Mouse (Mus musculus): ENCODE data around the gene Iqgap2. TPM values are rescaled to one million over a fixed set of nuclear protein-coding genes. Genes with fewer than 3 reads are reported as not detected.

The Iqgap2 gene
- polyA plus RNA-seq, 1 experiment from 2014 or later: 9.7 TPM

GRCm38 (mm10) chr13:95746509-95746908 lies 145.2 kb downstream of the Iqgap2 start:
- 13% methylated on average over 6 of the region's 6 CpGs for WGBS
- Histone ChIP-seq H3K27ac (no peak overlapping the region), H3K4me3 (no peak overlapping the region), H3K4me1 (peaks cover 9% of the 10 kb centered on the region; the same call in 1 of the 2 replicates), H3K9me3 (replicated peaks) (no peaks in the 10 kb centered on the region), H3K27me3 (ENCODE audit: low read depth, poor library complexity, severe bottlenecking) (no peaks in the 10 kb centered on the region), H3K36me3 (no peaks in the 10 kb centered on the region)
- DNase-seq (ENCODE audit: low spot score): peak; percentile 80

- no peak for DNase-seq (ENCODE audit: low spot score)
- H3K4me3 ChIP-seq: no peak overlapping the region
Observed at GRCm38 (mm10) chr13:95745451-95745850, 146.3 kb downstream of the Iqgap2 start.

DNA sequence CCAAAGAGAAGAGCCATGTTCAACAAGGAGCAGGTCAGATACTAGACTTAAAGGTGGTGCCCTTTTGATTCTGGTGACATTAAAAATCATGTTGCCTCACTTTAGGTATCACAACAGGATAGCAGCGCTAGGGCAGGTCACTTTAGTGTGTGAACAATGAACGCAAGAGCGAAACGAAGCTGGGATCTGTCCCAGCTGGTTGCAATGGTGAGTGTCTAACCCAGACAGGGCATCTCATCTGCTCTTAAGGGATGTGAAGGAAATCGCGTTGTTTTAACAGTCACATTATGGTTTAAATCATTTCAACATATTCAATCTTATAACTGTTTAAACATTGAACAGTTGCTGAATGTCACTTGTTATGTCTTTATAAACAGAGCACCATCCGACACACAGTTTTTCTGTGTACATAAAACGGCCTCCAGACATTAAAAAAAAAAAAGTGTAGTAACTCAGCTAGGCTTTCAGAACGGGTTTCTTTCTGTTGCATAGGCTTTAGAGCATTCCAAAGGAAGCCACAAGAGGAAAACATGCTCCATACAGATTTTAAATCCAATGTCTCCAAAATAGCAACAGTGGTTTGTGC lies 148.7 kb downstream of the Iqgap2 start:
- H3K4me3 ChIP-seq: no peak overlapping the region
- H3K4me1 ChIP-seq: peaks cover 19% of the 10 kb centered on the region
- H3K36me3 ChIP-seq: no peaks in the 10 kb centered on the region
- 87% methylated on average over 9 of the region's 9 CpGs for WGBS
- H3K27ac ChIP-seq: no peak overlapping the region
- no peaks in the 10 kb centered on the region for H3K27me3 ChIP-seq (ENCODE audit: low read depth, poor library complexity, severe bottlenecking)
- no peak for DNase-seq (ENCODE audit: low spot score)
- no peaks in the 10 kb centered on the region for H3K9me3 ChIP-seq (replicated peaks)

More at GRCm38 (mm10) chr13:95745451-95745850, 146.3 kb downstream of the Iqgap2 start:
- Histone ChIP-seq H3K27ac (no peak overlapping the region), H3K4me1 (peaks cover 13% of the 10 kb centered on the region), H3K27me3 (ENCODE audit: low read depth, poor library complexity, severe bottlenecking) (no peaks in the 10 kb centered on the region), H3K36me3 (no peaks in the 10 kb centered on the region), H3K9me3 (replicated peaks) (no peaks in the 10 kb centered on the region)
- WGBS: 92% methylated on average over 4 of the region's 4 CpGs

DNA sequence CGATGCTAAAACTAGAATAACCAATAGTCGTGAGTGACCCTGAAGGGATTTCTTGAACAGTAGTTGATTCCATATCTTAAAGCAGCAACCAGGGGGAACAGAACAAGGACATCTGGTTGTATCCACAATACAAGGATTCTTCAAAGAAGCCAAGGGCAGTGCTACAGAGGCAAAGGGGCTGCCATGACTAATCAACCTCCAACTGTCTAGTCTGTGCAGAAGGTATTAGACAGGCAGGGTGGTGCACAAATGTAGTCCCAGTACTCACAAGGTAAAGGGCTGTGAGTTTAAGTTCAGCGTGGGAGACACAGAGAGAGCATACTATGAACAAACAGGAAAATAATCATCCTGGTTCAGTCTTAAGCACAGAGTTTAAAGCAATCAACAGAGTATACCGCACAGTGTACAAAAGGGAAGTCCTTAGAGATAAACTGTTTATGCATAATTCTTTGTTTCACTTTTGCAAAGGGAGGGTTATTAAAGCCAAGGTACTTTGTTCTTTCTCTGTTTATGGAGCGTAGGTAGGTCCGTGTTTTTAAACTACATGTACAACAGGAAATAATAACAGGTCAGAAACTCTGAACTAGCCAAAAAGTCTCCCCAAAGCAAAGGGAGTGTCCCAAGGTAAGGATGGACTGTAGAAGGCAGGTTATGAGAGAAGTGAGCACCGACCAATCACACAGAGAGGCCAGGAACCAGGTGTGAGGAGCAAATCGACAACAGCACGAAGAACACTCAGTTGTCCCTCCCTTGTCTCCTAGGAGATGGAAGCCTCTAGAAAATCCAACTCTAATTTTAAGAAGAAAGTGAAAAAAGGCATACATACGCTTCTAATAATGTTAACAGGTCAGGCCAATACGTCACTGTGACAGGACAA lies 149.7 kb downstream of the Iqgap2 start:
- Histone ChIP-seq H3K9me3 (replicated peaks) (no peaks in the 10 kb centered on the region), H3K4me3 (no peak overlapping the region), H3K27me3 (ENCODE audit: low read depth, poor library complexity, severe bottlenecking) (no peaks in the 10 kb centered on the region), H3K27ac (no peak overlapping the region), H3K36me3 (no peaks in the 10 kb centered on the region), H3K4me1 (peaks cover 19% of the 10 kb centered on the region)
- no peak for DNase-seq (ENCODE audit: low spot score)
- WGBS: 90% methylated on average over 11 of the region's 11 CpGs

- DNase-seq (ENCODE audit: low spot score): no peak
- no peak overlapping the region for H3K4me3 ChIP-seq
- H3K27ac ChIP-seq: no peak overlapping the region
- H3K27me3 ChIP-seq (ENCODE audit: low read depth, poor library complexity, severe bottlenecking): no peaks in the 10 kb centered on the region
- WGBS: 84% methylated on average over 5 of the region's 5 CpGs
- H3K4me1 ChIP-seq: peaks cover 19% of the 10 kb centered on the region
- H3K36me3 ChIP-seq: no peaks in the 10 kb centered on the region
- no peaks in the 10 kb centered on the region for H3K9me3 ChIP-seq (replicated peaks)
Observed at GRCm38 (mm10) chr13:95739651-95740050, 152.1 kb downstream of the Iqgap2 start.

DNA sequence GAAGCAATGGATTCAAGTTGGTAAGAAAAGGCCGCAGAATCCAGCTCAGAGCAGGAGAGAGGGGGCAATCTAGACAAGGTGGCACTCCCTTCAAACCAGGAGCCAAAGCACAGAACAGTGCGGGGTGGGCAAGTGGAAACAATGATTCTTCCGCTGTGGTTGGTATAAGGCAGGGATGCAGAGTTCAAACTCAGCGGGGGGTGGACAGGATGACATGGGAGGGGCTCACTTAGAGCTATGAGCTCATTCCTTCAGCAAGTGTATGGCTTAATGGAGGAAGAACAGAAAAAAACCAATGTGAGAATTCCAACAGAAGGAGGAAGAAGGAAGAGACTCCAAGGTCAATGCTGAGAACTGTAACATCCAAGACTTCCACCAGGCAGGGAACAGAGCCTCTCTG lies 161.2 kb downstream of the Iqgap2 start:
- 92% methylated on average over 4 of the region's 4 CpGs for WGBS
- no peak overlapping the region for H3K4me3 ChIP-seq
- no peaks in the 10 kb centered on the region for H3K9me3 ChIP-seq (replicated peaks)
- H3K4me1 ChIP-seq: no peaks in the 10 kb centered on the region
- H3K27ac ChIP-seq: no peak overlapping the region
- H3K36me3 ChIP-seq: peaks cover 13% of the 10 kb centered on the region; the same call in 1 of the 2 replicates
- no peak for DNase-seq (ENCODE audit: low spot score)
- no peaks in the 10 kb centered on the region for H3K27me3 ChIP-seq (ENCODE audit: low read depth, poor library complexity, severe bottlenecking)

GRCm38 (mm10) chr13:95719320-95720232 lies 172.1 kb downstream of the Iqgap2 start:
- 61% methylated on average over 14 of the region's 14 CpGs for WGBS

DNA sequence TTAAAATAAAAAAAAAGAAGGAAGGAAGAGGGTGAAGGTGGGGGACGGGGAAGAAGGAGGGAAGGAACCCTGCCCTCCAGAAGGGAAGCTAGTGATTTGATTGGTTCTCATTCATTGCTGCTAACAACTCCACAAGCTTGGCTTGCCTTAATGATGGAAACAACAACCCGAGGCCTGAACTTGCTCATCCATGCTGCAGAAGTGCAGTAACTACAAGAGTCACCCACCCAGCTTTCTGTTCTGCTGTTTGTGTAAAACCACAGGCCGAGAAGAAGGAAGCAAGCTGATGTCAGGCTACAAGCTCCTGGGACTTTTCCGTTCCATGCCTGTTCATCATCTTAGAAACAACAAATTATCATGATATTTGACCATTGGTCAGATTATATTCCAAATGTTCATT lies 176.4 kb downstream of the Iqgap2 start:
- WGBS: 84% methylated on average over 4 of the region's 4 CpGs
- no peaks in the 10 kb centered on the region for H3K9me3 ChIP-seq (replicated peaks)
- no peaks in the 10 kb centered on the region for H3K36me3 ChIP-seq
- H3K27me3 ChIP-seq (ENCODE audit: low read depth, poor library complexity, severe bottlenecking): no peaks in the 10 kb centered on the region
- H3K4me1 ChIP-seq: peaks cover 4% of the 10 kb centered on the region; the same call in 1 of the 2 replicates
- no peak overlapping the region for H3K27ac ChIP-seq
- H3K4me3 ChIP-seq: no peak overlapping the region
- no peak for DNase-seq (ENCODE audit: low spot score)

More at GRCm38 (mm10) chr13:95719320-95720232, 172.1 kb downstream of the Iqgap2 start:
- no peaks in the 10 kb centered on the region for H3K27me3 ChIP-seq (ENCODE audit: low read depth, poor library complexity, severe bottlenecking)
- peak; percentile 77 for DNase-seq (ENCODE audit: low spot score)
- H3K27ac ChIP-seq: no peak overlapping the region
- H3K9me3 ChIP-seq (replicated peaks): no peaks in the 10 kb centered on the region
- no peaks in the 10 kb centered on the region; the same call in 1 of the 2 replicates for H3K36me3 ChIP-seq
- peaks cover 4% of the 10 kb centered on the region; the same call in 1 of the 2 replicates for H3K4me1 ChIP-seq
- peak overlapping the region; percentile 15; the same call in 1 of the 2 replicates for H3K4me3 ChIP-seq

GRCm38 (mm10) chr13:95714271-95714975 lies 177.3 kb downstream of the Iqgap2 start:
- H3K9me3 ChIP-seq (replicated peaks): no peaks in the 10 kb centered on the region
- H3K36me3 ChIP-seq: no peaks in the 10 kb centered on the region
- no peaks in the 10 kb centered on the region for H3K27me3 ChIP-seq (ENCODE audit: low read depth, poor library complexity, severe bottlenecking)
- H3K27ac ChIP-seq: no peak overlapping the region
- WGBS: 77% methylated on average over 3 of the region's 3 CpGs
- DNase-seq (ENCODE audit: low spot score): no peak
- H3K4me3 ChIP-seq: no peak overlapping the region
- no peaks in the 10 kb centered on the region for H3K4me1 ChIP-seq

GRCm38 (mm10) chr13:95712570-95713268 lies 179.0 kb downstream of the Iqgap2 start:
- Histone ChIP-seq H3K27ac (no peak overlapping the region), H3K4me3 (no peak overlapping the region), H3K9me3 (replicated peaks) (no peaks in the 10 kb centered on the region), H3K27me3 (ENCODE audit: low read depth, poor library complexity, severe bottlenecking) (no peaks in the 10 kb centered on the region), H3K4me1 (no peaks in the 10 kb centered on the region), H3K36me3 (no peaks in the 10 kb centered on the region)
- 90% methylated on average over 9 of the region's 9 CpGs for WGBS
- DNase-seq (ENCODE audit: low spot score): no peak

- H3K4me1 ChIP-seq: no peaks in the 10 kb centered on the region
- no peak overlapping the region for H3K27ac ChIP-seq
Observed at GRCm38 (mm10) chr13:95712054-95712453, 179.7 kb downstream of the Iqgap2 start.

GRCm38 (mm10) chr13:95705589-95705988 lies 186.1 kb downstream of the Iqgap2 start:
- Histone ChIP-seq H3K4me3 (no peak overlapping the region), H3K27me3 (ENCODE audit: low read depth, poor library complexity, severe bottlenecking) (no peaks in the 10 kb centered on the region), H3K9me3 (replicated peaks) (no peaks in the 10 kb centered on the region), H3K27ac (no peak overlapping the region), H3K36me3 (no peaks in the 10 kb centered on the region), H3K4me1 (no peaks in the 10 kb centered on the region)
- 96% methylated on average over 6 of the region's 6 CpGs for WGBS
- no peak for DNase-seq (ENCODE audit: low spot score)

More at GRCm38 (mm10) chr13:95712054-95712453, 179.7 kb downstream of the Iqgap2 start:
- Histone ChIP-seq H3K36me3 (no peaks in the 10 kb centered on the region), H3K27me3 (ENCODE audit: low read depth, poor library complexity, severe bottlenecking) (no peaks in the 10 kb centered on the region), H3K9me3 (replicated peaks) (no peaks in the 10 kb centered on the region), H3K4me3 (no peak overlapping the region)
- DNase-seq (ENCODE audit: low spot score): no peak
